Mouse (Mus musculus) left cerebral cortex, adult 2 months (tissue): ENCODE measurements around the gene Acvr2b. TPM values are rescaled to one million over a fixed set of nuclear protein-coding genes. Genes with fewer than 3 reads are reported as not detected.

Experiments
- DNase-seq, 2 experiments: peaks; one replicate each; pipeline ENCODE4 v3.0.0; 2021 to 2022; ENCODE audit warnings: low spot score in 2 of 2, mixed read lengths in 1 of 2; ENCODE audit errors: extremely low spot score in 1 of 2
- H3K27ac ChIP-seq: fragments of 200-600 bp; 2 replicates; pipeline ENCODE4 v1.8.1; 2022
- H3K4me3 ChIP-seq: fragments of 200-600 bp; 2 replicates; pipeline ENCODE4 v1.8.1; 2022
- CTCF ChIP-seq: fragments of 200-600 bp; IDR thresholded peaks from 2 replicates; pipeline ENCODE4 v1.8.1; 2022; ENCODE audit warnings: antibody characterized with exemption, mild to moderate bottlenecking, moderate library complexity
- intact Hi-C: fragments of 180-260 bp; cut with DNase I; formaldehyde crosslinking; loops from one replicate; pipeline ENCODE4 v1.15.1; 2025
- total RNA-seq, 2 experiments: library from RNA; stranded (reverse); gene quantifications; 2 replicates each; pipeline ENCODE4 v1.2.3; 2021

Acvr2b gene
- total RNA-seq, 2 experiments from 2014 or later: 16.9 to 19.1 TPM

DNA sequence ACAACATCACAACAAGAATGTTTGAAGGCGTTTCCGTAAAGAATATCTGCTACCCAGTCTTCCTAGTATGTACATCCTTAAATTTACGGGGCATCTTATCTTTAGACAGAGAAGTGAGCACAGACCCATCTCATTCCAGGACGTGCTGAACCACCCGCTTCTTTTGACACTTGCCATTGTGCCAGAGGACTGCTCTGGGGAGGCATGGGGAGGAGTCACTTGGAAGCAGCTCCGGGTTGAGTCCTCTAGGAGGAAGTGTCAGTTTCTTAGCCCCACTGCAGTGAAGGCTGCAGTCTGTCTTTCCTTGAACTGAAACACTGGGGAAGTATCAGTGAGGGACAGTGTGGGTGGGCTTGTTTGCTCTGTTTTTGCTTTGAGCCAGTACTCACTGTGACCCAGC lies 43.8 kb downstream of the Acvr2b start:
- H3K27ac ChIP-seq: no peak overlapping the region
- intact Hi-C loops: no loop called here
- DNase-seq: no peak
- no peak for TF ChIP-seq CTCF
- H3K4me3 ChIP-seq: peak overlapping the region; percentile 79

DNA sequence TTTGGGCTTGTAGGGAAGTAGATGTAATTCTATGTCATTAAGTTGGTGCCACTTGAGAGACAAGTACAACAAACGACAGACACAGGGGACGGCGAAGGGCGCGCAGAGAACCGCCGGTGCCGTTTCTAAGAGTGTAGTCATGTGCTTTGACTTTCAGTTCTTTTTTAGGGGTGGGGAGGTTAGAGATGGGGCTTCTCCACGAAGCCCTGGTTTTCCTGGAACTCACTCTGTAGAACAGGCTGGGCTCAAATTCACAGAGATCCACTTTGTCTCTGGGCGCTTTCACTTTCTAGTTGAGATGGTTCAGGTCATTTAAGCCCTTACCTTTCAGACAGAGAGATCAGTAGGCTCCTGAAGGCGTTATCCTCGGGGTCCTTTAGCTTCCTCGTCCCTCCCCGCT lies 54.0 kb downstream of the Acvr2b start:
- intact Hi-C loops: no loop called here
- Histone ChIP-seq H3K4me3 (no peak overlapping the region), H3K27ac (no peak overlapping the region)
- no peak for TF ChIP-seq CTCF
- DNase-seq: no peak

DNA sequence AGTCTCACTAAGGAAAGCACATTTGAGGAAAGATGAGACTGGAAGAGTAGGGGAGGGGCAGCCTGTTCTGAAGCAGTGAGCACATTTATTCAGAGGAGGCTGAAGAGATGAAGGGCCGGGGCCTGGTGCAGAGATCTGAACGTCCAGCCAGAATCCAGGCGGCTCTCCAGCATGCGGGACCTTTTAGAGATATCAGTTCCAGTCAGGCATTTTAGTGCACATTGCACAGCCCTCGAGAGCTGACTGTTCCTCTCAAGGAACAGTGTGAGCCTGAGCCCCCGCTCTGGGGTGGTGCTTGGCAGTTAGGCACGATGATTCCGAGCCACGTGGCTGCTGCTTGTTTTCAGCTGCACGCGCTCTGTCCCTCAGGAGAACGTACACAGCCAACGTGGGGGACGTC lies 55.2 kb downstream of the Acvr2b start:
- no peak overlapping the region for H3K27ac ChIP-seq
- no peak overlapping the region for H3K4me3 ChIP-seq
- no peak for TF ChIP-seq CTCF
- no peak for DNase-seq
- intact Hi-C loops: no loop called here

DNA sequence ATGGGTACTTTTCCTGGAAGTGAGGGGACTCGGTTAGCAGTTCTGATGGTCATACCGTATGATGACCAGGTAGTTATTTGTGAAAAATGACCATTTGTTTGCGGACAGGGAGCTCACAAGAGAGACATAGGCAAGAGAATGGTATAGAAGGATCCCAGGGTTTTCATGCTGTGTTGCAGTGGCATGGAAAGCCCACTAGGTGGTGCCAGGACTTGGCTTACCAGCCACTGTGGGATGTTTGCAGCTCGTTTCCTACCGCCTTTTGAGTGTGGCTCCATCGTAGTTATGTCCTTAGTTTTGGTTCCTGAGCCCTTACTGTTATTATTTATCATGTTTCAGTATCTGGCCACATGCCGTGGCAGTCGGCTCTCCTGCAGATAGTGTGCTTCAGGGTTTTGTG lies 58.5 kb downstream of the Acvr2b start:
- Histone ChIP-seq H3K4me3 (no peak overlapping the region), H3K27ac (no peak overlapping the region)
- intact Hi-C loops: loop anchor here (1.0 to 10.0 kb wide), 3 partner anchors 120 to 434 kb away; partner anchors contain the start of gene Wdr48
- peak; percentile 73 to 79 for DNase-seq
- peak; percentile 100 for TF ChIP-seq CTCF

DNA sequence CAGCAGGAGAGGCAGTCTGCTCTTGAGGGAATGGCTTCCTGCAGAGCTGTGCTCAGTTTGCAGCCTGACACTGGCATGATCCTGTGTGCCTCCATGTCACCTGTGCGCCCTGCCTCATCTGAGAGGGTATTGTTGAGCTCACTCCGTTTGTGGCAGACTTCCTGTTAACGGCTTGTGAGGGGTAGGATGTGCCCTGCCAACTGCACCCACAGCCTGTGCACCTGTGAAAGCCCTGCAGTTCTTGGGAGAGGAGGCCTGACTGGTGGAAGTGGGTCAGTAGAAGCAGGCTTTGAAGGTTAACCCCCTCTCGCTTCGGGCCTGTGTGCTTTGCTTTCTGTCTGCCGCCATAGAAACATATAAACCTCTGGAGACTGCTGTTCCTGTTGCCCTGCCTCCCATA lies 63.1 kb downstream of the Acvr2b start:
- intact Hi-C loops: loop anchor here (10.0 kb wide), 1 partner anchor 430 kb away; the partner anchor contains the start of gene Wdr48
- Histone ChIP-seq H3K4me3 (no peak overlapping the region), H3K27ac (no peak overlapping the region)
- DNase-seq: no peak
- TF ChIP-seq CTCF: no peak

DNA sequence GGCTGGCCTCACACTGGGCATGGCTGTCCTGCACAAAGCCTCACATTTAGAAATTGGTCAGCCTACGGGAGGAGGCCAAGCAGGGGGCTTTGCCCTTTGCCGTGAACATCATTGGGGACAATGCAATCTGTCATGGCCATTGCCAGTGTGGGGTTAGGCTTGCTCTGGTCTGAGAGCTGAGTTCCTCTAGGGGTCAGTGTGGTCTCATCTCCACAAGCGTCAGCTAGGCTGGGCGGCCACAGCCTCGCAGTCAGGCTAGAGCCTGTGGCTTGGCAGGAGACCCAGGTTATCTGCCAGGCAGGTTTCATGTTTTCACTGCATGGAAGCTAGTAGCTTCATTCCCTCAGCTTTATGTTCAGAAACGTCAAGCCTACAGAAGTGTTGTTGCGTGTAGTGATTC lies 63.7 kb downstream of the Acvr2b start:
- DNase-seq: no peak
- no peak overlapping the region for H3K27ac ChIP-seq
- intact Hi-C loops: loop anchor here (10.0 kb wide), 1 partner anchor 429 kb away; the partner anchor contains the start of gene Wdr48
- no peak overlapping the region for H3K4me3 ChIP-seq
- TF ChIP-seq CTCF: peak; percentile 44

DNA sequence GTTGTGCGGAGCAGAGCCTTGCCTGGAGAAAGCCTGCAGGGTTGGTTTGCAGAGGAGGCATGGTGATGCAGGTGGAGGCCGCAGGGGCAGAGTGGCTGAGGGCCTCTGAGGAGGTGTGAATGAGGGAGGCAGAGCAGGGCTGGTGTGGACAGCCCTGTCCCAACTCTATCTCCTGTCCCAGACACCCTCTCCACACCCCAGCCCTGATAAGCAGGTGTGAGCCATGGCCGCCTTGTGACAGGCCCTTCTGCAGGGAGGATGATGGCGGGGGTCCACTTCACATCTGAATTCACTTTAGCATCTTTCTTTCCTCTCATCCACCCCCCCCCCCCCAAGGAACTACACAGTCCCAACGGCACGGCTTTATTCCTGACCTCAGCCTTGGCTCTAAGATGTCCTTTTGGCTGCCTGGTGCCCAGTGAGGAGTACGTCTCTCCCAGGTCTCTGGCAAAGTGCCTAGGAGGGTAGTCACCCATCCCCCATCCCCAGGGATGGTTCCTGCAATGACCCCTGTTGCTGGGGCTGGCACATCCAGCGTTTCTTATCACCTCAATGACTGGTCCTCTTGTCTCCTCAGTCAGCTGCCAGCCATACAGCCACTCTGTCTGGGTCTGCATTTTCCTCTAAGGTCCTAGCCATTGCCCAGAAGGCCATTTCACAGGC lies 67.9 kb downstream of the Acvr2b start:
- no peak overlapping the region for H3K27ac ChIP-seq
- intact Hi-C loops: loop anchor here (10.0 kb wide), 1 partner anchor 425 kb away; the partner anchor contains the start of gene Wdr48
- no peak for DNase-seq
- TF ChIP-seq CTCF: no peak
- no peak overlapping the region for H3K4me3 ChIP-seq

DNA sequence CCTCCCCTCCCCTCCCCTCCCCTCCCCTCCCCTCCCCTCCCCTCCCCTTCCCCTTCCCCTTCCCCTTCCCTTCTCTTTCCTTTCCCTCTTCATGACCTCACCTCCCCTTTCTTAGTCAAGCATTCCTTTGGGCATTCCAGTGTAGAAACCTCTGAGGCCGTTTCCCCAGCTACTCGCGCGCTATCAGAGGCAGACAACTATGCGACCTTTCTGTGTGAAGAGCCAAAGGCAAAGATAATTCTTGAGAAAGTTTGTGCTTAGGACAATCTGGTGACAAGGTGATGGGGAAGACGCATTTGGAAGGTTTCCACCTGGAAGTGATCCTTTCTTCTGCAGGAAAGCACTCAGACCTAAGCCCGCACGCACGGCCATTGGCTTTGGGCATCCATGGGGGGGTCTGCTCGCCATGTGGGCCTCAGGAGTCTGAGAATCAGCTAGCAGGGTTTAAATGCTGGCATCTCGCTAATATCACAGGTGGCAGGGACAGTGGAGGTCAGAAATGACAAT lies 70.5 kb downstream of the Acvr2b start:
- Histone ChIP-seq H3K4me3 (no peak overlapping the region), H3K27ac (no peak overlapping the region)
- no peak for DNase-seq
- intact Hi-C loops: no loop called here
- no peak for TF ChIP-seq CTCF

DNA sequence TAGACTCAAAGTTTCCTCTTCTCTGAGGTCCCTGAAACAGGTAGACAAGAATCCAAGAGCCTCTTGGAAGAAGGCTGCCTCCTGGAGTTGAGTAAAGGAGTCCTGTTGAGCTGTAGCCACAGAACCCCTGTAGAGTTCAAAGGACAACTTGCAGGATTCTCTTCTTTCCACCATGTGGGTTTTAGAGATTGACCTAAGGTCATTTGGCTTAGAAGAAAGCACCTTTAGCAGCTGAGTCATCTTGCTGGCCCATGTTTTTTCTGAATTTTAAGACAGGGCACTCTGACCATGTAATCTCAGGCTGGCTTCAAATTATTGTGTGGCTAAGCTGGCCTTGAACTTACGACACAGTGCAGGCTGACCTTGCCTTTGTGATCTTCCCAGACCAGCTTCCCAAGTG lies 71.1 kb downstream of the Acvr2b start:
- no peak for TF ChIP-seq CTCF
- intact Hi-C loops: no loop called here
- H3K27ac ChIP-seq: no peak overlapping the region
- H3K4me3 ChIP-seq: no peak overlapping the region
- no peak for DNase-seq

DNA sequence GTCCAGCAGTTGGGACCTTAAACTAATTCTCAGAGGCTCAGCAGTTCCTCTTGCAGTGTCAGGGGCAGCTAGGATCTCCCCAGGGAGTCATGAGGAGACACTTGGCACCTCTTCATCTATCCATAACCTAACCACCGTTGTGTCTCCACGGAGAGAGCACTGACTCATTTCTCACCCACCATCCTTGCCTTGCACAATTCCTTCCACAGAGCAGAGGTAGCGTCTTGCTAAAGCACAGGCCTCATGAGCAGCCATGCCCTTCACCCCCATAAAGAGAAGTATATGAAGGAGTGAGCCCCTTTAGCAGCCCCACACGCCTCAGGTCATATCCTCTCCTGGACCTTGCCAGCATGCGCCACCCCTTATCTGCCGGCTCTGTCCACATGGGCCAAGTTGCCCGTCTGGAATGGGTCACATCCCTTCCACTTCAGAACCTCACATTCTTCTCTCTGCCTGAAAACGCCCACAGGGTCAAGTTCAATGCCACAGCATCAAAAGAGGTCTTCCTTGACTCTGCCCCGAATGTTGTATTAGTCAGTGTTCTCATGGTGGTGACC lies 71.8 kb downstream of the Acvr2b start:
- no peak overlapping the region for H3K4me3 ChIP-seq
- intact Hi-C loops: no loop called here
- TF ChIP-seq CTCF: no peak
- H3K27ac ChIP-seq: no peak overlapping the region
- DNase-seq: no peak

DNA sequence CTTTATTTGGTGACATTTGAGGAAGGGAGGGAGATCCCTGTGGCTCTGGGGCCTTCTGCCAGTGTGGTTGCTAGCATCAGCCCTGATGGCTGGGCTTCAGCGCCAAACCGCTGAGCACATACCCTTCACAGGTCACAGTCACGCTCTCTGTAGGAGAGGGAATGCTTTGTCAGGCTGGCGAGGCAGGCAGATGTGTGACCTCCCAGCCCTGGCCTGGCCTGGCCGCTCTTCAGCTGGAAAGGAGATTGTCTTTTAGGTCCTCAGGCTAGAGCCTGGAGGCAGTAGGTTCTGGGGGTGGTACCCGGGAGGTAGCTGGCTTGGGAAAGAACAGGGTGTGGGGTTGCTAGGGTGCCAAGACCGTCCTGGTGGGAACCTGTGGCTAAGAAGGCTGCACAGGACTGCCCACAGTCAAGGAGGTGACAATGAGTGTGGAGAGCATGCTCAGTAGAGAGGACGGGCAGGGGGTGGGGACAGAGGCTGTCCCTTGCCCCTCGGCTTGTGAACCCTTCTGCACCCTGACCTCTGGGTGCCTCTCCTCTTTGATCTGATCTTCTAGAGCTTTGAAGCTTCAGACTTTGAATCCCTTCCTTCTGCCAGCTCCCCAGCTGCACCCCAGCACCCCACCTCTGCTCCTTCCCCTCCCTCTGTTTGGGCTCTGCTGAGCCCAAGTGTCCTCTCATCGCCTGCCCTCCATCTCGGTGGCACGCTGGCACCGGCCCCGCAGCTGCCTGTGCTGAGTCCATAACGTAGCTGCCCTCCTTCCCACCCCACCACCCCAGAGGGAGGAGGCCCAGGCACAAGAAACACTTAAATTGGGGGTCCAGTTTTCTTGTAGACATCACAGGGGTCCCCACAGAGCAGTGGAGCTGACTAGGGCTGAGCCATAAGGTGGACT lies 73.0 kb downstream of the Acvr2b start:
- no peak for TF ChIP-seq CTCF
- Histone ChIP-seq H3K4me3 (no peak overlapping the region), H3K27ac (no peak overlapping the region)
- DNase-seq: no peak
- intact Hi-C loops: no loop called here

DNA sequence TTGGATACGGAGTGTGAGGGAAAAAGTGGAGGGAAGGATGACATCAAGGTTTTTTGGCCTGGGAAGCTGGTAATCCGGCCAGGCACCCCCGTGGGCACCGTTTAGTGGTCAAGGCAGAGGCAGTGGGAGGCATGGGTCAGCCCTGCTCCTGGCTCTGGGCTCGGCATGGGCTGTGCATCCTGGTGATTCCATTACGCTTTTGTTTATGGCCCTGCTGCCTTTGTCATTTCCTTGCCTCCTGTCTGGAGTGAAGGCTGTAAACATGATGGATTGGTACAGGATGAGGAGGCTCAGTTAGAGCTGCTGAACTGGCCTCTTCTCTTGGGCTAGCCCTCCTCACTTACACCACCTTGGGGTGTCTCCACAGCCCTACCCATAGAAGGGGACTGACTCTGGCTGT lies 75.8 kb downstream of the Acvr2b start:
- Histone ChIP-seq H3K27ac (no peak overlapping the region), H3K4me3 (no peak overlapping the region)
- TF ChIP-seq CTCF: no peak
- intact Hi-C loops: no loop called here
- no peak for DNase-seq
